Mouse (Mus musculus) bone marrow, adult 2 months (tissue): ENCODE measurements at regions not wholly inside any gene's neighbourhood (a gene's known extent, or its start where the extent isn't known, plus 50 kb on each side); places are given as distances from the start of the nearest gene placed in this dataset.

Experiments used
- H3K27ac ChIP-seq: fragments of 200-500 bp; 2 replicates; pipeline ENCODE4 v1.5.1; 2012; ENCODE audit warnings: low read depth, mild to moderate bottlenecking, control low read depth, inconsistent platforms, low read length; ENCODE audit not compliant: control insufficient read depth, poor library complexity, insufficient read depth
- H3K4me1 ChIP-seq: fragments of 200-500 bp; 2 replicates; pipeline ENCODE4 v1.6.1; 2011; ENCODE audit warnings: low read length; ENCODE audit not compliant: control insufficient read depth, insufficient read depth
- H3K4me3 ChIP-seq: fragments of 200-500 bp; replicated peaks from 2 replicates; pipeline ENCODE3; 2011; ENCODE audit warnings: mild to moderate bottlenecking, low read depth, low read length, control low read depth; ENCODE audit not compliant: control insufficient read depth
- CTCF ChIP-seq: fragments of 200-500 bp; IDR thresholded peaks from 2 replicates; pipeline ENCODE4 v1.5.1; 2011; ENCODE audit warnings: low read length, control low read depth; ENCODE audit not compliant: control insufficient read depth, insufficient read depth
- POLR2A ChIP-seq: fragments of 200-500 bp; IDR thresholded peaks from 2 replicates; pipeline ENCODE4 v1.6.1; 2011; ENCODE audit warnings: low read depth, mild to moderate bottlenecking, control low read depth, low read length, borderline replicate concordance; ENCODE audit not compliant: control insufficient read depth
- WGBS: fragments of 180-500 bp; shearing (Covaris S2); methylation state at CpG from one replicate; pipeline ENCODE4 v1.1.7; 2018; 5-methylcytosine and 5-hydroxymethylcytosine counted together

DNA sequence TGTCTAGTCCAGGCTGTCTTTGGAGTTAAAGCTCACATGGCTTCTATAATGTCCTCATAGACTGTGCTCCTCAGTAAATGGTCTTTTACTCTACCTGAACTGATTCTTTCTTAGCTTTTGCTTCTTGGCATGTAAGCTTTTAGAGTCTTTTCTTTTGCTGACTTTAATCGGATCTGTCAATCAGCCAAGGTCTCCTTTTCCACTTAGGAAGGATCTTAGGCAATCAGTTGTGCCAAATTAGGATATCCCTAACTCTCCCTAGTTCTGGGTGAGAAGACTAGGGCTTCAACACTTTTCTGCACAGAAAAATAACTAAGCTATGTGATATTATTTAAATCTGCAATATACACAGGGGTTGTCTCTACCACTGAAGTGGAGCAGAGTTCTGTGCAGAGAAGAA, 193.8 kb upstream of the Slc24a2 start:
- no peak overlapping the region for H3K27ac ChIP-seq
- no peak overlapping the region for H3K4me3 ChIP-seq
- H3K4me1 ChIP-seq = no peaks in the 10 kb centered on the region
- TF ChIP-seq CTCF (no peak), POLR2A (no peak)
- 77% methylated on average over 1 of the region's 1 CpGs for WGBS

- Histone ChIP-seq H3K4me3 (no peak overlapping the region), H3K27ac (no peak overlapping the region), H3K4me1 (no peaks in the 10 kb centered on the region)
- TF ChIP-seq POLR2A (no peak), CTCF (no peak)
- 83% methylated on average over 6 of the region's 6 CpGs for WGBS
Observed at GRCm38 (mm10) chr4:87422588-87422987, 192.3 kb upstream of the Slc24a2 start.

DNA sequence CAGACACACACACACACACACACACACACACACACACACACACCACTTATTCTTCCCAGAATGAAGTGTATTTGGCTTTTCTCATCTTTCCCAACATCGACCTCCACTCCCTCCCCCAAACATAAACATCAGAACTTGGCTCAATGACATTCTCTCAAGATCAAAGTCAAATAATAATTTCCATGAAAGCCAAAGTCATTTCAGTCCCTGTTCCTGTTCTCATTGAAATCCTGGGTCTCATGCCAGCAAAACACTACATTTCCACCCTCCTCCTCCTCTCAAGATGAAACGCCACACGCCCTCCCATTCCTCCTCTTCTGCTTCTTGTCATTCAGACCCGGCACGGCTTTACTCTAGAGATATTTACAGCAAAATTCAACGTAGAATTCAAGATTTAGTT, 173.1 kb upstream of the Slc24a2 start:
- no peaks in the 10 kb centered on the region for H3K4me1 ChIP-seq
- H3K4me3 ChIP-seq = no peak overlapping the region
- TF ChIP-seq CTCF (no peak), POLR2A (no peak)
- H3K27ac ChIP-seq = no peak overlapping the region
- 75% methylated on average over 6 of the region's 6 CpGs for WGBS

DNA sequence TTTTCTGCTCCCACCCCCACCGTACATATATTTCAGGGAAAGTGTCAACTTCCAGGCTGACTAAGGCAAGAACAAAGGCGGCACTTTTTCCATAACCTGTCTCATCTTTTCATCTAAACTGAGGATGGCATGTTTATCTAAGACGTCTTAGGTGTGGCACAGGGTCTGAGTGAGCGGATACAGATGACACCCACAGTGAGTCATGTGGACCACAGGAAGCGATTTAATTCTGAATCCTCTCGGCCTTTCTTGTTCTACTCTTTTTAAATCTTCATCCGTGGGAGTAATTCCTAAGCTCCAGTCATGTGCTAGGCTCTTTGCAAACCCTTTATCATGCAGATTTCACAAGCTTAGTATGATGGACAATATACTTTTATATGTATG, 171.9 kb upstream of the Slc24a2 start:
- no peak overlapping the region for H3K4me3 ChIP-seq
- 77% methylated on average over 7 of the region's 7 CpGs for WGBS
- H3K4me1 ChIP-seq = no peaks in the 10 kb centered on the region
- TF ChIP-seq POLR2A = no peak
- TF ChIP-seq CTCF = no peak
- H3K27ac ChIP-seq = no peak overlapping the region

- 10% methylated on average over 20 of the region's 20 CpGs for WGBS
- no peak for TF ChIP-seq POLR2A
- no peak for TF ChIP-seq CTCF
- H3K4me3 ChIP-seq = no peak overlapping the region
Observed at GRCm38 (mm10) chr4:87401316-87402172, 171.3 kb upstream of the Slc24a2 start.

GRCm38 (mm10) chr4:87386835-87387234, 156.6 kb upstream of the Slc24a2 start:
- Histone ChIP-seq H3K4me1 (no peaks in the 10 kb centered on the region), H3K27ac (no peak overlapping the region), H3K4me3 (no peak overlapping the region)
- no peak for TF ChIP-seq POLR2A
- no peak for TF ChIP-seq CTCF
- WGBS = 83% methylated on average over 3 of the region's 3 CpGs

More at GRCm38 (mm10) chr4:87401316-87402172, 171.3 kb upstream of the Slc24a2 start:
- Histone ChIP-seq H3K4me1 (no peaks in the 10 kb centered on the region), H3K27ac (no peak overlapping the region)

- Histone ChIP-seq H3K4me3 (no peak overlapping the region), H3K27ac (no peak overlapping the region), H3K4me1 (no peaks in the 10 kb centered on the region)
- TF ChIP-seq CTCF (no peak), POLR2A (no peak)
- 84% methylated on average over 9 of the region's 9 CpGs for WGBS
Observed at GRCm38 (mm10) chr4:87386271-87386670, 156.0 kb upstream of the Slc24a2 start.

DNA sequence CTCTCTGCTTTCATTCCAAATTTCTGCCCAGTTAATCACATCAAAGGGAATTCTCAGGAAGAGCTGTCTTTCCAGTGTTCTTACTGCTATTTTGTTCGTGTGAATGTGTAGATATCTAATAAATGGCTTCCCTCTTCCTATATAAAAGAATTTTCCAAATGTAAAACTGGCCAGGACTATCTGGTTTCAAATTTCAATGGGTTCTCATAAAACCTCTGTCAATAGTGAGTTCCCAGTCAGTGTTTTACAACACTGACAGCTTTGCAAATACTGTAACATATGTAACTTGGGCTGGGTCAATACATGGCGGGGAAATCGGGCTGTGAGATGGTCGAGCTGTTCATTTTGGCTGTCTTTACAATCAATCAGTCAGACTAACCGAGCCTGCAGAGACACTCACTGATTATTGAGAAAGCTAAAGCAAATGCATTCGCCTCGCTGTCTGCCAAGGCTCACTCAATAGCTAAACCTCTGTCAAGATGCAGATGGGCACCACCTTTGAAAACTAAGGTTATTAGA, 155.0 kb upstream of the Slc24a2 start:
- Histone ChIP-seq H3K4me3 (no peak overlapping the region), H3K27ac (no peak overlapping the region), H3K4me1 (no peaks in the 10 kb centered on the region)
- WGBS = 77% methylated on average over 7 of the region's 7 CpGs
- TF ChIP-seq CTCF (no peak), POLR2A (no peak)

- H3K4me1 ChIP-seq = no peaks in the 10 kb centered on the region
- TF ChIP-seq CTCF (no peak), POLR2A (no peak)
- 75% methylated on average over 6 of the region's 6 CpGs for WGBS
- H3K4me3 ChIP-seq = no peak overlapping the region
- no peak overlapping the region for H3K27ac ChIP-seq
Observed at GRCm38 (mm10) chr4:87384469-87385044, 154.3 kb upstream of the Slc24a2 start.
